Mouse (Mus musculus) G1E (cell line): ENCODE measurements around the gene Arxes2.

Experiments used
- CTCF ChIP-seq: IDR thresholded peaks from 2 replicates; pipeline ENCODE4 v1.5.1; 2012; ENCODE audit warnings: low read depth, low read length, inconsistent platforms, mixed read lengths
- GATA1 ChIP-seq: IDR thresholded peaks from 2 replicates; pipeline ENCODE4 v1.6.1; 2012; ENCODE audit warnings: borderline replicate concordance, low read length, inconsistent platforms, mixed read lengths
- POLR2AphosphoS5 ChIP-seq: IDR thresholded peaks from 2 replicates; pipeline ENCODE4 v1.6.1; 2012; ENCODE audit warnings: low read depth, low read length, inconsistent platforms; ENCODE audit not compliant: insufficient replicate concordance
- TAL1 ChIP-seq: conservative IDR thresholded peaks from 2 replicates; pipeline ENCODE4 v1.6.1; 2012; ENCODE audit warnings: low read depth, low read length, inconsistent platforms, mixed read lengths

GRCm38 (mm10) chrX:136014392-136014791, 20.8 kb downstream of the Arxes2 start:
- TF ChIP-seq CTCF: no peak
- no peak for TF ChIP-seq GATA1
- no peak for TF ChIP-seq TAL1
- TF ChIP-seq POLR2AphosphoS5: no peak
